Mouse (Mus musculus) C2C12 (cell line): ENCODE results near the gene Akt3.

Experiments
- CEBPB ChIP-seq: IDR thresholded peaks from one replicate; pipeline ENCODE4 v1.6.1; 2011; ENCODE audit warnings: low read depth, mild to moderate bottlenecking, control low read depth, moderate library complexity
- CTCF ChIP-seq: IDR thresholded peaks from one replicate; pipeline ENCODE4 v1.5.1; 2011; ENCODE audit not compliant: control insufficient read depth, insufficient read depth, insufficient read length
- FOSL1 ChIP-seq: IDR thresholded peaks from one replicate; pipeline ENCODE4 v1.8.0; 2011; ENCODE audit warnings: mild to moderate bottlenecking, low read length; ENCODE audit not compliant: poor library complexity, insufficient read depth, severe bottlenecking
- MAX ChIP-seq: IDR thresholded peaks from one replicate; pipeline ENCODE4 v1.6.1; 2011; ENCODE audit warnings: mild to moderate bottlenecking, control low read depth
- MYOD1 ChIP-seq: IDR thresholded peaks from one replicate; pipeline ENCODE4 v1.6.1; 2011; ENCODE audit warnings: low read depth; ENCODE audit not compliant: control insufficient read depth, insufficient read length
- MYOG ChIP-seq: IDR thresholded peaks from one replicate; pipeline ENCODE4 v1.6.1; 2011; ENCODE audit not compliant: control insufficient read depth, insufficient read length; ENCODE audit errors: extremely low read depth
- USF1 ChIP-seq: IDR thresholded peaks from one replicate; pipeline ENCODE4 v1.6.1; 2011; ENCODE audit warnings: low read depth, mild to moderate bottlenecking, control low read depth, moderate library complexity

DNA sequence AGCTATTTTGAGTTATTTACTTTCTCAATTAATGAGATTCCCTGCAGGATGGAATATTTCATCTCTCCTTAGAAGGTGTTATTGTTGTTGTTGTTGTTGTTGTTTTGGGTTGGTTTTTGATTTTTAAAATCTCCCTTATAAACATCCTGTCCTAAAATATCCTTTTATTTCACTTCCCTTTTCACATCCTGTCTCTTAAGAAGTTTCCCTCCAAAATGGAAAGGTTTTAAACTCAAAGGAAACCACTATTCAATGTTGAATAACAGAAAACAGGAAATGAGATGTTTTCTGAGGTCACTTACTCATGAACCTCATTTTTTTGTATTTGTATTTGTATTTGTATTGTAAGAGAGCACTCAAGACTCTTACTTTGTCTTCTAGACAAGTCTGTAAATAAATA lies 23.9 kb upstream of the Akt3 start:
- TF ChIP-seq CTCF, result no peak
- TF ChIP-seq USF1, result no peak
- no peak for TF ChIP-seq MYOG
- TF ChIP-seq CEBPB, result no peak
- no peak for TF ChIP-seq FOSL1
- no peak for TF ChIP-seq MAX
- no peak for TF ChIP-seq MYOD1
